Mouse (Mus musculus) heart, postnatal 4 days (tissue): ENCODE measurements around the gene Tmem175. TPM values are rescaled to one million over a fixed set of nuclear protein-coding genes. Genes with fewer than 3 reads are reported as not detected.
"Not testable (repeated sequence)": the region's sequence is repeated elsewhere in the genome, so short reads cannot be mapped to it uniquely, and the experiment has no call there.

ENCODE experiments used
- DNase-seq: peaks from one replicate; pipeline ENCODE4 v3.0.0; 2021
- total RNA-seq, 2 experiments: library from RNA; stranded (reverse); gene quantifications; 2 replicates each; pipeline ENCODE4 v1.2.3; 2021

The Tmem175 gene
- total RNA-seq, result 1 to 10 TPM; 8.3 to 9.4 TPM

DNA sequence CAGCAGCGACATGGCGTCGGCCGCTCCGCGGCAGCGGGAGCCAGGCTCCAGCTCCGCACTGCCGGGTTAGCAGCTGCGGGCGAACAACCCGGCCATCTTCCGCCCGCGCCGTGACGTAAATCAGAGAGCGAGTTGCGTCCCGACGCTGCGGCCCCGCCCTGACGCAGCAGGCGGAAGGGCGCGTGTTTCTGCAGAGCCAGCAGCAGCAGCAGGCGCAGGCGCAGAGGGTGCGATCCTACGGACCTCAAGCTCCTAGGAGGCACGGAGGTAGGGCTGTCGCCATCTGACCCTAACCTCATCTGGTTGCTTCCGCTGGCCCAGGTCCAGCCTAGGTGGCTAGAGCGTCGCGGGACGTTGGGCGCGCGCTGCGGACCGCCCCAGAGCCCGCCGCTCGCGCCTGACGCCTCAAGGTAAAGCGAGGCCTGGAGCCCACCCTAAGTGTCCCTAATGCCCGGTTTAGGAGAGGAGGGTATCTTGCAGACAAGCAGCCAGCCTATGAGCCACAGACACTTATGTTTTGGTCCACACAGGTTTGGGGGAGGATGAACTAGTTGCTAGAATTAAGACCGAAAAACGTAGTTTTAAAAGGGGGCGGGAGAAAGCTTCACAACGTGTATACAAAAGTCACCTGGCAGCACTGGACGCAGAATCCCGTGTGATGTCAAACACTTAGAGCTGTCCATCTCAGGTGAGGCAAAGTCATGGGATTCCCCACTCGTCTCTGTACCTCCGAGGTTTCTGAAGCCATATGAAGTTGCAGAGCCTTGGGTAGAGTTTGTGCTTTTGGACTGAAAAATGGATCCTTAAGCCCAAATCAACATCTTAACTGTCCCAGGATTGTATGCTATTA lies at the start of gene Tmem175, which contains the start of gene Gak:
Gene Tmem175 (plus strand): TSS at position 137 of the 850 bp plus-strand sequence.
Gene Gak (minus strand): TSS at position 122 of the 850 bp plus-strand sequence.
- DNase-seq, result peak; percentile 93

- DNase-seq, result no peak
Observed at GRCm38 (mm10) chr5:108581361-108581891, 48.1 kb upstream of the Tmem175 start.

DNA sequence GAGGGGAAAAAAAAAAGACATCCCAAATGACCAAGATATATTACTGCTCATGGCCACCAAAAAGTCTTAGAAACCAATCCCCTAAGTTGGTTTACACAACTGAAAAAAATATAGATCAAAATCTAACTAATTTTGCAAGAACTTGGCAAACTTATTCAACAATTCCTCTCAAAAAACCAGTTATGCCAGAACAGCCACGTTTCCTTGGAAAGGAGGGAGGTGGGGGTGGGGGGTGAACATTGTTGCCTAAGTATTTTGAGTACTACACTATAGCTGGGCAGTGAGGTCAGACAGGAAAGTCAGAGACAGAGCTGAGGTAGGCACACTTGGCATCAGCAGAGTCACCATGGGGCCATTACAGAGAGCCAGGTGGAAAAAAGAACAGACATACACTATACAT lies 29.6 kb upstream of the Tmem175 start:
- no peak for DNase-seq

- no peak for DNase-seq
Observed at GRCm38 (mm10) chr5:108602537-108602936, 27.0 kb upstream of the Tmem175 start.

- DNase-seq, result no peak
Observed at GRCm38 (mm10) chr5:108610426-108610825, 19.1 kb upstream of the Tmem175 start.

DNA sequence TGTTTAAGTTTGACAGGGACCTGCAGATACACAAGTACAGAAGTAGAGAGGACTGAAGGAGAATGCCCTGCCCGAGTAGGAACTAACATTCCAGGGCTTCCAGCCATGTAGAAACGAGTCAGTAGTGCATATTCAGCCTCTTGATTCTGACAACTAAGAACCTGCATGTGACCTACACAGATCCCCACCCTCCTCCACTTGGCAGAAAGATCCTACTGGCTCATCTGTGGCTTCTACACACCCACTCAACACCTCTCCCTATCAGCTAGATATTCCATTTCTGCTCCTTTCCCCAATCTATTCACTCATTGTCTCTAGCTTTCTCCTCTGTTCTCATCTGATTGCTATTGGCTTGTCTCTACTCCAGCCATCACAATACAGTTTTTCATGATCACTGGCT lies 7.7 kb upstream of the Tmem175 start:
- DNase-seq, result peak; percentile 20

DNA sequence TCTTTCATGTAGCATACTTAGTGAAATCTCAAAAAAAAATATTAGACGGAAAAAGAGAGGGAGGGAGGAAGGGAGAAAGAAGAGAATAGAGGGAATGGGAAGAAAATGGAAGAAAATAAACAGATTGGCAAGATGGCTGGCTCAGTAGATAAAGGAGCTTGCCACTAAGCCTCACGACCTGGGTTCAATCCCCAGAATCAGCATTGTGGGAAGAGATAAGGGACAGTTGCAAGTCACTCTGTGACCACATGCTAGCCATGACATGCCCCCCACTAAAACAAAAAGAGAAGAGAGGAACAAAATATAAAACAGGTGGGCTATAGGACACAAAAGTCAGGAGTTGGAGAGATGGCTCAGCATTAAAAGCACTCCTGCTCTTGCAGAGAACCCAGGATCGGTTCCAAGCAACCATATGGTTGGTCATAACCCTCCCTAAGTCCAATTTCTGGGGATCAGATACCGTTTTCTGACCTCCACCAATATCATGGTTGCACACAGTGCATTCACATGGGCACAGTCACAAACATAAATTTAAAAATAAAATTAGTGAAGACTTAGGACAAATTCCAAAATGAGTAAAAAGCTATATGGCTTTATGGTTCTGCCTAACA lies 3.4 kb upstream of the Tmem175 start:
- DNase-seq, result no peak

- no peak for DNase-seq
Observed at GRCm38 (mm10) chr5:108628891-108629633, 508 bp upstream of the Tmem175 start.

GRCm38 (mm10) chr5:108633676-108634075 lies 4.1 kb downstream of the Tmem175 start:
- DNase-seq, result no peak

DNA sequence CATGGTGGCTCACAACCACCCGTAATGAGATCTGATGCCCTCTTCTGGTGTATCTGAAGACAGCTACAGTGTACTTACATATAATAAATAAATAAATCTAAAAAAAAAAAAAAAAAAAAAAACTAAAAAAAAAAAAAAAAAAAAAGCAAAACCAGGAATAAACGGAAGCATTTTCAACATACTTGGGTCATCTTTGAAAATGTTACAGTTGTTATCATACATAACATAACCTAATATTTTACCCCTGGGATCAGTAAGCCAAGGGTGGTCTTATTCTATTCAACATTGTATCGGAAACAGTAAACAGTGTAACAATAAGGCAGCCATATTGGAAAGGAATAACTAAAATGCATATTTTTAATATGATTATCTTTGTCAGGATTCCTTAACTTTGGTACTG lies 4.5 kb downstream of the Tmem175 start:
- not testable (repeated sequence) for DNase-seq

- DNase-seq, result no peak
Observed at GRCm38 (mm10) chr5:108636172-108636571, 6.6 kb downstream of the Tmem175 start.

- no peak for DNase-seq
Observed at GRCm38 (mm10) chr5:108643674-108644073, 14.1 kb downstream of the Tmem175 start.

GRCm38 (mm10) chr5:108645651-108646342 lies 16.2 kb downstream of the Tmem175 start:
- no peak for DNase-seq

- no peak for DNase-seq
Observed at GRCm38 (mm10) chr5:108646343-108646660, 16.7 kb downstream of the Tmem175 start.

GRCm38 (mm10) chr5:108647311-108647710 lies 17.7 kb downstream of the Tmem175 start:
- no peak for DNase-seq

GRCm38 (mm10) chr5:108647820-108648465 lies 18.4 kb downstream of the Tmem175 start:
- no peak for DNase-seq

DNA sequence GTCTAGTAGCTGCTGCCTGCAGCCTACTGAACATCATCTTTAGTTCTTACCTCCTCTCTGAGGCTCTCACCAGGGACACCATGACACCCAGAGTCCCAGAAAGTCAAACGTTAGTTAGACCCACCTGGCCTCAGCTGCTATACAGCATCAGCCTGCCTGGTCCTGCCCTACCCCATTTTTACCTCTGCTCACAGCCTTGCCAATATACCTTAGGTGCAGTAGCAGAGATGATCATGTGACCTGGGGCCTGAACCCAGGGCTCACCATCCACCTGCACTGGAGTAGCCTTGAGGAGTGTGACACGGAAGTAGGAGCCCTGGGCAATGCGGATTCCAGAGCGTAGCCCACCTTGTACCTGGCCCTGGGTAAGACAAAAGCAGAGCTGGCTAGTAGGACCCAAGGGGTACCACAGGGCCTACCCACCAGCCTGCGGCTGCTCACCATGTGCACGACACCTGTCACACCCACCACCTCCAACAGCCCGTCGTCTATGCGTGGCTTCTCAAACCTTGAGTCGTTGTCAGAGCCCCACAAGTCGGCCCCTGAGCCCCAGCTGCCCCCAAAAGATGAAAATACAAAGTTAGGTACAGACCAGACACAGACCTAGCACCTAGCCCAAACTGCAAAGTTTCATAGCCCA lies 19.5 kb downstream of the Tmem175 start:
- DNase-seq, result no peak

- DNase-seq, result no peak
Observed at GRCm38 (mm10) chr5:108650341-108650740, 20.8 kb downstream of the Tmem175 start.

- DNase-seq, result no peak
Observed at GRCm38 (mm10) chr5:108651136-108651720, 21.7 kb downstream of the Tmem175 start.

DNA sequence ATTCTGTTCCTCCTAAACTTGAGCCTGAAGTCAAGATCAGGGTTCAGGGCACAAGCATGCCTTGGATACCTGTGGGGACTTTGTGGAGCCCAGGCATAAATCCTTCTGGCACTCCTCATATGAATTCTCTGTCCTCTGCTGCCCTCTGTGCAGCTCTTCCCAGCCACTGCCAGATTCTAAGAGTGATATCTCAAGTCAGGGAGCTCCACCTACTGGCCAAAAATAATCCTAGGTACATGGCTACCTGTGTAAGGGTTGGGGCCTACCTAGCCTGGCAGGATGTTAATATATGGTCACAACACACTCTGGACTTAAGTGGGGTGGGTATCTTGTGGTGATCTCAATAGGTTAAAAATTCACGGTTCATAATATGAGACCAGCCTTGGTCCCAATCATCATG lies 22.3 kb downstream of the Tmem175 start:
- peak; percentile 41 for DNase-seq

DNA sequence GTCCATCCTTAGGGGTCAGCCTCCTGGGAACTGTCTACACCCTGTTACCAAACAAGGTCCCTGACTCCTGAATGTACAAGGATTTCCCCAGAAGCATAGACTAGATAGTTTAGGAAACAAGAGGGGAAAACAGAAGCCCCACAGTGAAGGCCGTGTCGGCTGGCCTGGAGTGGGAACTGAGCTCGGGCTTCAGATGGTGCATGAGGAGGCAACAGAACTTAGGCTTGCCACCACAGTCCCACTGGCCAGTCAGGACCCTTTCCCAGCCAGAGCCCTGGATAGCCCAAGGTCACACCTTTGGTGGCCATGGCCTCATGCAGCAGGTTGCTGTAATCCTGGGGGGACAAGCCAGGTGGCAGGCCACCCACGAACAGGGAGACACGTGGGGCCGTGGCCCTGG lies 23.8 kb downstream of the Tmem175 start:
- no peak for DNase-seq
